Mouse (Mus musculus) heart, embryonic 10.5 days (tissue): ENCODE data around the gene Gm49776. TPM values are rescaled to one million over a fixed set of nuclear protein-coding genes. Genes with fewer than 3 reads are reported as not detected.

Experiments
- DNase-seq: peaks from one replicate; pipeline ENCODE4 v3.0.0-alpha.2; 2017; ENCODE audit warnings: low spot score
- H3K27ac ChIP-seq: fragments of 300-500 bp; sonication (generic); 2 replicates; pipeline ENCODE4 v1.5.1; 2016; ENCODE audit warnings: mild to moderate bottlenecking
- H3K27me3 ChIP-seq: fragments of 300-500 bp; sonication (generic); 2 replicates; pipeline ENCODE4 v1.6.1; 2016; ENCODE audit warnings: mild to moderate bottlenecking; ENCODE audit not compliant: poor library complexity, insufficient read depth, severe bottlenecking
- H3K36me3 ChIP-seq: fragments of 300-500 bp; sonication (generic); 2 replicates; pipeline ENCODE4 v1.6.1; 2016; ENCODE audit warnings: mild to moderate bottlenecking, moderate library complexity
- H3K4me1 ChIP-seq: fragments of 300-500 bp; sonication (generic); 2 replicates; pipeline ENCODE4 v1.6.1; 2016; ENCODE audit warnings: mild to moderate bottlenecking
- H3K4me3 ChIP-seq: fragments of 300-500 bp; sonication (generic); 2 replicates; pipeline ENCODE4 v1.5.1; 2016; ENCODE audit warnings: mild to moderate bottlenecking, moderate library complexity
- H3K9me3 ChIP-seq: fragments of 300-500 bp; sonication (generic); 2 replicates; pipeline ENCODE4 v1.6.1; 2016; ENCODE audit warnings: mild to moderate bottlenecking, moderate library complexity
- WGBS: fragments of 180-500 bp; shearing (Covaris S2); methylation state at CpG from one replicate; pipeline ENCODE4 v1.1.7; 2016; 5-methylcytosine and 5-hydroxymethylcytosine counted together
- polyA plus RNA-seq: library from polyadenylated mRNA; unstranded; fragments of >200 nt; fragmentation: Nextera tagmentation; extraction: Ambion mirVana; gene quantifications from 2 replicates; pipeline ENCODE4 v1.2.1, GENCODE M21; 2016

The Gm49776 gene
- polyA plus RNA-seq, 1 experiment from 2014 or later, result 4.0 TPM

- Histone ChIP-seq H3K4me3 (no peak overlapping the region), H3K27me3 (no peaks in the 10 kb centered on the region), H3K4me1 (peaks cover 79% of the 10 kb centered on the region), H3K36me3 (peaks cover 32% of the 10 kb centered on the region), H3K27ac (peak overlapping the region; percentile 88), H3K9me3 (no peaks in the 10 kb centered on the region)
- DNase-seq, result no peak
- 87% methylated on average over 3 of the region's 3 CpGs for WGBS
Observed at GRCm38 (mm10) chr16:18231047-18231446, 27.1 kb downstream of the Gm49776 start.

- 82% methylated on average over 6 of the region's 6 CpGs for WGBS
- Histone ChIP-seq H3K9me3 (no peaks in the 10 kb centered on the region), H3K4me3 (peak overlapping the region; percentile 38; the same call in 1 of the 2 replicates), H3K27me3 (no peaks in the 10 kb centered on the region), H3K36me3 (peaks cover 37% of the 10 kb centered on the region), H3K4me1 (peaks cover 77% of the 10 kb centered on the region), H3K27ac (peak overlapping the region; percentile 88)
- DNase-seq, result no peak
Observed at GRCm38 (mm10) chr16:18230617-18231016, 27.5 kb downstream of the Gm49776 start.

- WGBS, result 35% methylated on average over 11 of the region's 11 CpGs
- H3K9me3 ChIP-seq, result no peaks in the 10 kb centered on the region
- peak overlapping the region; percentile 38 for H3K4me3 ChIP-seq
- peaks cover 75% of the 10 kb centered on the region for H3K4me1 ChIP-seq
- H3K27ac ChIP-seq, result peak overlapping the region; percentile 88
- H3K27me3 ChIP-seq, result no peaks in the 10 kb centered on the region
- DNase-seq, result no peak
- peaks cover 47% of the 10 kb centered on the region for H3K36me3 ChIP-seq
Observed at GRCm38 (mm10) chr16:18229622-18230021, 28.5 kb downstream of the Gm49776 start.

GRCm38 (mm10) chr16:18228856-18229255 is 29.3 kb downstream of the Gm49776 start:
- H3K27ac ChIP-seq, result peak overlapping the region; percentile 88
- H3K4me3 ChIP-seq, result peak overlapping the region; percentile 38; the same call in 1 of the 2 replicates

GRCm38 (mm10) chr16:18227897-18228422 is 30.2 kb downstream of the Gm49776 start:
- peaks cover 61% of the 10 kb centered on the region for H3K4me1 ChIP-seq
- H3K4me3 ChIP-seq, result no peak overlapping the region
- H3K27me3 ChIP-seq, result no peaks in the 10 kb centered on the region
- DNase-seq, result no peak
- 90% methylated on average over 20 of the region's 20 CpGs for WGBS
- no peak overlapping the region for H3K27ac ChIP-seq
- H3K36me3 ChIP-seq, result peaks cover 61% of the 10 kb centered on the region
- no peaks in the 10 kb centered on the region for H3K9me3 ChIP-seq

More at GRCm38 (mm10) chr16:18228856-18229255, 29.3 kb downstream of the Gm49776 start:
- Histone ChIP-seq H3K9me3 (no peaks in the 10 kb centered on the region), H3K4me1 (peaks cover 70% of the 10 kb centered on the region), H3K36me3 (peaks cover 54% of the 10 kb centered on the region), H3K27me3 (no peaks in the 10 kb centered on the region)
- DNase-seq, result no peak
- 87% methylated on average over 4 of the region's 4 CpGs for WGBS

- H3K4me1 ChIP-seq, result peaks cover 61% of the 10 kb centered on the region
- peak overlapping the region; percentile 49; the same call in 1 of the 2 replicates for H3K27ac ChIP-seq
- peaks cover 69% of the 10 kb centered on the region for H3K36me3 ChIP-seq
- WGBS, result 92% methylated on average over 13 of the region's 13 CpGs
- H3K9me3 ChIP-seq, result no peaks in the 10 kb centered on the region
- H3K27me3 ChIP-seq, result no peaks in the 10 kb centered on the region
- DNase-seq, result no peak
- H3K4me3 ChIP-seq, result no peak overlapping the region
Observed at GRCm38 (mm10) chr16:18227187-18227586, 30.9 kb downstream of the Gm49776 start.

- 82% methylated on average over 11 of the region's 11 CpGs for WGBS
- no peaks in the 10 kb centered on the region for H3K27me3 ChIP-seq
- H3K36me3 ChIP-seq, result peaks cover 63% of the 10 kb centered on the region
- peaks cover 46% of the 10 kb centered on the region for H3K4me1 ChIP-seq
- no peaks in the 10 kb centered on the region for H3K9me3 ChIP-seq
- H3K4me3 ChIP-seq, result no peak overlapping the region
- no peak overlapping the region for H3K27ac ChIP-seq
- DNase-seq, result no peak
Observed at GRCm38 (mm10) chr16:18222188-18222587, 35.9 kb downstream of the Gm49776 start.

GRCm38 (mm10) chr16:18221543-18221898 is 36.6 kb downstream of the Gm49776 start:
- Histone ChIP-seq H3K27me3 (no peaks in the 10 kb centered on the region), H3K4me1 (peaks cover 41% of the 10 kb centered on the region), H3K36me3 (peaks cover 57% of the 10 kb centered on the region), H3K4me3 (no peak overlapping the region), H3K9me3 (no peaks in the 10 kb centered on the region), H3K27ac (no peak overlapping the region)
- no peak for DNase-seq
- 67% methylated on average over 11 of the region's 11 CpGs for WGBS

GRCm38 (mm10) chr16:18220856-18221542 is 37.1 kb downstream of the Gm49776 start:
- DNase-seq, result no peak
- H3K4me3 ChIP-seq, result no peak overlapping the region
- H3K27ac ChIP-seq, result 0 out of 2 replicates have a peak overlapping the region, but pooled peaks have one; percentile 48
- WGBS, result 88% methylated on average over 6 of the region's 6 CpGs
- peaks cover 35% of the 10 kb centered on the region for H3K4me1 ChIP-seq
- no peaks in the 10 kb centered on the region for H3K9me3 ChIP-seq
- H3K36me3 ChIP-seq, result peaks cover 52% of the 10 kb centered on the region
- H3K27me3 ChIP-seq, result no peaks in the 10 kb centered on the region

GRCm38 (mm10) chr16:18220001-18220400 is 38.1 kb downstream of the Gm49776 start:
- H3K27me3 ChIP-seq, result no peaks in the 10 kb centered on the region
- peaks cover 34% of the 10 kb centered on the region for H3K4me1 ChIP-seq
- H3K9me3 ChIP-seq, result no peaks in the 10 kb centered on the region
- H3K27ac ChIP-seq, result peak overlapping the region; percentile 48
- DNase-seq, result no peak
- 68% methylated on average over 8 of the region's 8 CpGs for WGBS
- no peak overlapping the region for H3K4me3 ChIP-seq
- H3K36me3 ChIP-seq, result peaks cover 42% of the 10 kb centered on the region

GRCm38 (mm10) chr16:18218580-18218996 is 39.5 kb downstream of the Gm49776 start:
- WGBS, result 73% methylated on average over 9 of the region's 9 CpGs
- H3K9me3 ChIP-seq, result no peaks in the 10 kb centered on the region
- peak overlapping the region; percentile 48; the same call in 1 of the 2 replicates for H3K27ac ChIP-seq
- H3K36me3 ChIP-seq, result peaks cover 27% of the 10 kb centered on the region
- no peak for DNase-seq
- H3K4me3 ChIP-seq, result no peak overlapping the region
- H3K4me1 ChIP-seq, result peaks cover 46% of the 10 kb centered on the region
- H3K27me3 ChIP-seq, result peaks cover under 1% of the 10 kb centered on the region; the same call in 1 of the 2 replicates

GRCm38 (mm10) chr16:18217579-18217978 is 40.5 kb downstream of the Gm49776 start, which contains the start of gene Ccdc188:
TSS of gene Ccdc188 (plus strand) at chr16:18217879.
- no peak for DNase-seq
- Histone ChIP-seq H3K27ac (no peak within 1 kb of the TSS; the same call in 1 of the 2 replicates), H3K4me3 (no peak within 1 kb of the TSS), H3K27me3 (peaks cover 7% of the 10 kb centered on the region; the same call in 1 of the 2 replicates), H3K4me1 (peaks cover 47% of the 10 kb centered on the region), H3K36me3 (peaks cover 17% of the 10 kb centered on the region), H3K9me3 (no peaks in the 10 kb centered on the region)
- WGBS, result 84% methylated on average over 4 of the region's 4 CpGs

- Histone ChIP-seq H3K4me3 (no peak overlapping the region), H3K36me3 (no peaks in the 10 kb centered on the region), H3K4me1 (peaks cover 37% of the 10 kb centered on the region), H3K27me3 (peaks cover 14% of the 10 kb centered on the region; the same call in 1 of the 2 replicates), H3K9me3 (no peaks in the 10 kb centered on the region), H3K27ac (no peak overlapping the region)
- no peak for DNase-seq
- WGBS, result 68% methylated on average over 7 of the region's 7 CpGs
Observed at GRCm38 (mm10) chr16:18214858-18215257, 43.3 kb downstream of the Gm49776 start.
